Mouse (Mus musculus) forebrain, embryonic 12.5 days (tissue): ENCODE results near the gene Fuca1. TPM values are rescaled to one million over a fixed set of nuclear protein-coding genes. Genes with fewer than 3 reads are reported as not detected.

Experiments
- ATAC-seq: fragments of 200-750 bp; cut with Nextera tagmentation; 2 replicates; pipeline ENCODE4 v1.8.0; 2017; ENCODE audit warnings: moderate TSS enrichment; ENCODE audit not compliant: low FRiP score
- H3K27ac ChIP-seq: fragments of 300-500 bp; sonication (generic); 2 replicates; pipeline ENCODE4 v1.5.1; 2016; ENCODE audit warnings: mild to moderate bottlenecking
- H3K27me3 ChIP-seq: fragments of 300-500 bp; sonication (generic); 2 replicates; pipeline ENCODE4 v1.6.1; 2016; ENCODE audit warnings: mild to moderate bottlenecking
- H3K36me3 ChIP-seq: fragments of 300-500 bp; sonication (generic); replicated peaks from 2 replicates; pipeline ENCODE4 v1.6.1; 2016; ENCODE audit warnings: mild to moderate bottlenecking
- H3K4me1 ChIP-seq: fragments of 300-500 bp; sonication (generic); 2 replicates; pipeline ENCODE4 v1.6.1; 2016
- H3K4me2 ChIP-seq: fragments of 300-500 bp; sonication (generic); 2 replicates; pipeline ENCODE4 v1.6.1; 2016; ENCODE audit warnings: mild to moderate bottlenecking, moderate library complexity
- H3K4me3 ChIP-seq: fragments of 300-500 bp; sonication (generic); replicated peaks from 2 replicates; pipeline ENCODE4 v1.5.1; 2016; ENCODE audit warnings: mild to moderate bottlenecking
- H3K9ac ChIP-seq: fragments of 300-500 bp; sonication (generic); 2 replicates; pipeline ENCODE4 v1.6.1; 2016; ENCODE audit warnings: mild to moderate bottlenecking
- H3K9me3 ChIP-seq: fragments of 300-500 bp; sonication (generic); 2 replicates; pipeline ENCODE4 v1.6.1; 2016
- WGBS: fragments of 180-500 bp; shearing (Covaris S2); methylation state at CpG from one replicate; pipeline ENCODE4 v1.1.7; 2016; 5-methylcytosine and 5-hydroxymethylcytosine counted together
- polyA plus RNA-seq: library from polyadenylated mRNA; unstranded; fragments of >200 nt; fragmentation: Nextera tagmentation; extraction: Ambion mirVana; gene quantifications from 2 replicates; pipeline ENCODE4 v1.2.1, GENCODE M21; 2016

Fuca1 gene
- polyA plus RNA-seq, 1 experiment from 2014 or later = 45.0 TPM

DNA sequence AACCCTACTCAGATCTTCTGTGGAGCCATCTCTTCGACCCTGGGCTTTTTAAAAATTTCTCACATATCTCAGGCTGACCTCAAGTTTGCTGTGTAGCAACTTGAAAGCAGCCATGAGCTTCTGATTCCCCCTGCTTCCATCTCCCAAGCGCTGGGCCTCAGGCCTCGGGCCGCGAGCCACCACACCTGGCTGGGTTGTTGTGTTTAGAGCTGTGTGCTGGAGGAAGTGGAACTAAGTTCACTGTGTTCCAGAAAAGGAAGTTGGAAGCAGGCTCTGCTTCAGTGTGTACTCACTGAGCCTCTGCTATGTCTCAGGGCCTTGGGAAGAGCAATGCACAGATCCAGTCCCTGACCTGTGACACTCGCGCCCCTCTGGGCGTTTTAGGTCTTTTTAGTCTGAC, 27.6 kb downstream of the Fuca1 start:
- Histone ChIP-seq H3K27me3 (no peaks in the 10 kb centered on the region), H3K36me3 (peaks cover 18% of the 10 kb centered on the region), H3K9me3 (no peaks in the 10 kb centered on the region), H3K4me3 (no peak overlapping the region), H3K4me2 (no peak overlapping the region), H3K4me1 (peaks cover 8% of the 10 kb centered on the region; the same call in 1 of the 2 replicates), H3K9ac (0 out of 2 replicates have a peak overlapping the region, but pooled peaks have one; percentile 17), H3K27ac (no peak overlapping the region)
- ATAC-seq = no peak
- WGBS = 95% methylated on average over 8 of the region's 8 CpGs

DNA sequence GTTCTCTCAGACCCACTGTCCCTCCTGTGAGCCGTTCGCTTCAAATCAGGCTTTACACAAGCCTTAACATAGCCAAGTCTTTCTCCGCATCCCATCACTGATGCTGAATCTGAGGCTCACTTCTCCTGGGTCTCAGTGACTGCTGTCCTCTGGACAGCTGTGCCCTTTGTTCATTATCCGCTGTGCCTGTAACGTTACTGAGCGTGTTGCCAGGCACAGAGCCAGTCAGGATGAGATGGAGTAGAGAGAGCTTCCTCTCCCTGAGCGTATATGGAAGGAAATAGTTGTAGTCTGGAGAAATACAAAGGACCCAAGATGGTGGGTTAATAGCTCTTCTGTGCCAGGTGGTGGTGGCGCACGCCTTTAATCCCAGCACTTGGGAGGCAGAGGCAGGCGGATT, 28.9 kb downstream of the Fuca1 start:
- H3K4me2 ChIP-seq = no peak overlapping the region
- no peak for ATAC-seq
- H3K9me3 ChIP-seq = no peaks in the 10 kb centered on the region
- no peaks in the 10 kb centered on the region for H3K27me3 ChIP-seq
- no peak overlapping the region for H3K4me3 ChIP-seq
- peaks cover 20% of the 10 kb centered on the region for H3K36me3 ChIP-seq
- WGBS = 87% methylated on average over 10 of the region's 10 CpGs
- H3K4me1 ChIP-seq = peaks cover 8% of the 10 kb centered on the region; the same call in 1 of the 2 replicates
- H3K9ac ChIP-seq = no peak overlapping the region
- no peak overlapping the region for H3K27ac ChIP-seq

DNA sequence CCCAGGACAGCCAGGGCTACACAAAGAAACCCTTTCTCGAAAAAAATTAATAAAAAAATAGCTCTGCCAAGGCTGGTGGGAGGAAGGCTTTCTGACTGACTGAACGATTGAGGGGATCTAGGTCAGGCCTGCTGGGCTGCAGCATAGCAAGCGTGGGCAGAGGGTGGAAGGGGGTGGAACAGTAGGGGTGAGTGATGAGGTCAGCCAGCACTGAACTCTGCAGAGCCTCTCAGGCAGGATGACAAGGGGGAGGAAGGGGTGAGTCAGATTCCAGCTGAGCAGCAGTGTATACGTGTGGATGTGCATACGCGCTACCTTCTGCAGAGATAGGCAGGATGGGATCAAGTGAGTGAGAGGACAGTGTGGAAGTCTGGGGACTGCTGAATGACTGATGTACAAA, 29.4 kb downstream of the Fuca1 start:
- Histone ChIP-seq H3K4me3 (no peak overlapping the region), H3K27ac (no peak overlapping the region), H3K27me3 (no peaks in the 10 kb centered on the region), H3K4me1 (peaks cover 8% of the 10 kb centered on the region; the same call in 1 of the 2 replicates), H3K36me3 (peaks cover 20% of the 10 kb centered on the region), H3K4me2 (no peak overlapping the region), H3K9ac (no peak overlapping the region), H3K9me3 (no peaks in the 10 kb centered on the region)
- 70% methylated on average over 6 of the region's 6 CpGs for WGBS
- ATAC-seq = no peak

DNA sequence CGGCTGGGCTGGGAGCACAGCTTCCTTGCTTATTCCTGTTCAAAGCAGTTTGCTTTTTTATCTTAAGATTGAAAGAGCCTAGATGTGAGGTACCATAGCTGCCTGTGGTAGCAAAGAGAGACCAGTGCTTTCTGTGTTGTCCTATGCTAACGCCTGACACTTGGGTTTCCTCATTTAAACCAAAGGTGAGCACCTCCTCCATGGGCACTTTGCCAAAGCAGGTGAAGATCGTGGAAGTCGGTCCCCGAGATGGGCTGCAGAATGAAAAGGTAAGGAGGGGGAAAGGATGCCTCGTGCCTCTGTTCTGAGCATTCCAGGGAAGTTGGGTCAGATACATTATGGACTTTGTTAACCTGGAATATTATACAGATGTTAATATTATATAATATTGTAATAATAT, 29.8 kb downstream of the Fuca1 start:
- no peak for ATAC-seq
- H3K9ac ChIP-seq = no peak overlapping the region
- H3K27me3 ChIP-seq = no peaks in the 10 kb centered on the region
- H3K4me1 ChIP-seq = peaks cover 8% of the 10 kb centered on the region; the same call in 1 of the 2 replicates
- H3K4me2 ChIP-seq = no peak overlapping the region
- no peaks in the 10 kb centered on the region for H3K9me3 ChIP-seq
- H3K27ac ChIP-seq = no peak overlapping the region
- WGBS = 94% methylated on average over 6 of the region's 6 CpGs
- H3K4me3 ChIP-seq = no peak overlapping the region
- H3K36me3 ChIP-seq = peaks cover 20% of the 10 kb centered on the region

DNA sequence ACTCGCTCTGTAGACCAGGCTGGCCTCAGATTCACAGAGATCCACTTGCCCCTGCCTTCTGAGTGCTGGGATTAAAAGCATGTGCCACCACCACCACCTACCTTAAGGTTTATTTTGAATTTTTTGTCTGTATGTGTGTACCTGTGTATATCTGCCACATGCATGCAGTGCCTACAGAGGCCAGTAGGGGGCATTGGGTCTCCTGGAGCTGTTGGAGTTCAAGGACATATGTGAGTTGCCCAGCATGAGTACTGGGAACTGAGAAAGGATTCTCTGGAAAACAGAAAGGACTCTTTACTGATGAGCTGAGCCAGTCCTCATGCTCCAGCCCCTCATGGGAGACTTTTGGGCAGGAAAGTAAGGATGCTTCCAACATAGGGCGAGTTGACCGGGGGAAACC, 31.0 kb downstream of the Fuca1 start:
- Histone ChIP-seq H3K9me3 (no peaks in the 10 kb centered on the region), H3K36me3 (peaks cover 28% of the 10 kb centered on the region), H3K27me3 (no peaks in the 10 kb centered on the region), H3K9ac (no peak overlapping the region), H3K4me1 (peaks cover 5% of the 10 kb centered on the region; the same call in 1 of the 2 replicates), H3K27ac (no peak overlapping the region), H3K4me3 (no peak overlapping the region), H3K4me2 (no peak overlapping the region)
- WGBS = 94% methylated on average over 3 of the region's 3 CpGs
- no peak for ATAC-seq

- Histone ChIP-seq H3K27me3 (no peaks in the 10 kb centered on the region), H3K4me2 (no peak overlapping the region), H3K27ac (no peak overlapping the region), H3K9me3 (no peaks in the 10 kb centered on the region), H3K36me3 (peaks cover 32% of the 10 kb centered on the region), H3K4me1 (no peaks in the 10 kb centered on the region), H3K4me3 (no peak overlapping the region), H3K9ac (no peak overlapping the region)
- no peak for ATAC-seq
- 91% methylated on average over 3 of the region's 3 CpGs for WGBS
Observed at GRCm38 (mm10) chr4:135953179-135953578, 32.6 kb downstream of the Fuca1 start.

DNA sequence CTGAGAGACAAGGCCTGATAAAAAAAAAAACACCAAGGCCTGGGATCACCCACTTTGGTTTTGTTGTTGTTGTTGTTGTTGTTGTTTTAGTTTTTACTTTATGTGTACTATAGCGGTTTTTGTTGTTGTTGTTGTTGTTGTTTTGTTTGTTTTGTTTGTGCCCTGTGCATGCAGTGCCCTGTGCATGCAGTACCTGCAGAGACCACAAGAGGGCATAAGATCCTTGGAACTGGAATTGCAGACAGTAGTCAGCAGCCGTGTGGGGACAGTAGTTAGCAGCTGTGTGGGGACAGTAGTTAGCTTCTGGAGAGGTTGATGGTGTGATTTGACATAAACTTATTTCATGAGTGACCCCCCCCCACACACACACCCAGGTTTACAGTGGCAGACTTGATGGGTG, 33.7 kb downstream of the Fuca1 start:
- Histone ChIP-seq H3K27me3 (no peaks in the 10 kb centered on the region), H3K4me1 (no peaks in the 10 kb centered on the region), H3K27ac (no peak overlapping the region), H3K9me3 (no peaks in the 10 kb centered on the region), H3K4me3 (no peak overlapping the region), H3K4me2 (no peak overlapping the region), H3K36me3 (peaks cover 39% of the 10 kb centered on the region), H3K9ac (no peak overlapping the region)
- 9% methylated on average over 2 of the region's 2 CpGs for WGBS
- peak; percentile 55; the same call in 1 of the 2 replicates for ATAC-seq

DNA sequence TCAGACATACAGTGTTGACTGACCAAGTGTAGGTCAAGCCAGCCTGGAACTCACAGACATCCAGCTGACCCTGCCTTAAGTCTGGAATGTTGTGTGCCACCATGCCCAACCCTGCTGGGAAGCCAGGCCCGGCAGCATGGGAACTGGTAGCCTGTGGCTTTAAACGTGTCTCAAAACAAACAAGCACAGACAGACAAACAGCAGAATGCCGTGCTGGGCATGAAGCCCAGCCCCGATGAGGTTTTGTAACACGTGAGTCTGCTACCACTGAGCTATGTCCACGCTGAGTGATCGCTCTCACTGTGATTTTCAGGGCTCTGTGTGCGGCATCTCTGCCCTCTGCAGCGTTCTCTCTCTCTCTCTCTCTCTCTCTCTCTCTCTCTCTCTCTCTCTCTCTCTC, 35.4 kb downstream of the Fuca1 start:
- H3K27me3 ChIP-seq = no peaks in the 10 kb centered on the region
- no peak for ATAC-seq
- no peak overlapping the region for H3K9ac ChIP-seq
- H3K9me3 ChIP-seq = no peaks in the 10 kb centered on the region
- H3K36me3 ChIP-seq = peaks cover 45% of the 10 kb centered on the region
- H3K4me2 ChIP-seq = no peak overlapping the region
- H3K4me3 ChIP-seq = no peak overlapping the region
- H3K27ac ChIP-seq = no peak overlapping the region
- WGBS = 91% methylated on average over 9 of the region's 9 CpGs
- no peaks in the 10 kb centered on the region for H3K4me1 ChIP-seq

GRCm38 (mm10) chr4:135958354-135958753, 37.8 kb downstream of the Fuca1 start:
- 71% methylated on average over 8 of the region's 8 CpGs for WGBS
- no peak overlapping the region for H3K9ac ChIP-seq
- no peak overlapping the region for H3K27ac ChIP-seq
- no peak for ATAC-seq
- no peak overlapping the region for H3K4me3 ChIP-seq
- peaks cover 7% of the 10 kb centered on the region for H3K4me1 ChIP-seq
- H3K36me3 ChIP-seq = peaks cover 29% of the 10 kb centered on the region
- H3K9me3 ChIP-seq = no peaks in the 10 kb centered on the region
- no peaks in the 10 kb centered on the region for H3K27me3 ChIP-seq
- no peak overlapping the region for H3K4me2 ChIP-seq

DNA sequence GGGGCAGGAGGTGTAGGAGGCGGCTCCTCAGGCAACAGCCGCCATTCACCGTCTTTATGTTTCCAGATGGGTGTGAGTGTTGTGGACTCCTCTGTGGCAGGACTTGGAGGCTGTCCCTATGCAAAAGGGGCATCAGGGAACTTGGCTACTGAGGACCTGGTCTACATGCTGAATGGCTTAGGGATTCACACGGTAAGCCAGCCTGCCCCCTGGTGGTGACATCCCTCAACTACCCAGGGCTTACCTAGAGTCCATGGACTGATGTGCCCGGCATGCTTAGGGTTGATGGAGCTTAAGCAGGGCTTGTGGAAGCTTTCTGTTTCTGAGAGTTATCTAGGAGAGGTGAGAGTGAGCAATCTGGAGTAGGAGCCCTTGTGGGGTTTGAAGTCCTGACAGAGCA, 40.2 kb downstream of the Fuca1 start:
- ATAC-seq = no peak
- WGBS = 19% methylated on average over 5 of the region's 5 CpGs
- H3K36me3 ChIP-seq = peaks cover 27% of the 10 kb centered on the region

GRCm38 (mm10) chr4:135961709-135962108, 41.2 kb downstream of the Fuca1 start:
- Histone ChIP-seq H3K27me3 (no peaks in the 10 kb centered on the region; the same call in 1 of the 2 replicates), H3K4me3 (no peak overlapping the region), H3K4me1 (peaks cover 20% of the 10 kb centered on the region), H3K9me3 (no peaks in the 10 kb centered on the region), H3K27ac (no peak overlapping the region), H3K36me3 (peaks cover 28% of the 10 kb centered on the region), H3K4me2 (no peak overlapping the region), H3K9ac (no peak overlapping the region)
- no peak for ATAC-seq
- 93% methylated on average over 5 of the region's 5 CpGs for WGBS

More for the DNA sequence above, 40.2 kb downstream of the Fuca1 start:
- no peak overlapping the region for H3K4me2 ChIP-seq
- H3K4me3 ChIP-seq = no peak overlapping the region
- no peak overlapping the region; the same call in 1 of the 2 replicates for H3K27ac ChIP-seq
- H3K27me3 ChIP-seq = no peaks in the 10 kb centered on the region; the same call in 1 of the 2 replicates
- H3K4me1 ChIP-seq = peaks cover 20% of the 10 kb centered on the region
- H3K9me3 ChIP-seq = no peaks in the 10 kb centered on the region
- no peak overlapping the region for H3K9ac ChIP-seq

DNA sequence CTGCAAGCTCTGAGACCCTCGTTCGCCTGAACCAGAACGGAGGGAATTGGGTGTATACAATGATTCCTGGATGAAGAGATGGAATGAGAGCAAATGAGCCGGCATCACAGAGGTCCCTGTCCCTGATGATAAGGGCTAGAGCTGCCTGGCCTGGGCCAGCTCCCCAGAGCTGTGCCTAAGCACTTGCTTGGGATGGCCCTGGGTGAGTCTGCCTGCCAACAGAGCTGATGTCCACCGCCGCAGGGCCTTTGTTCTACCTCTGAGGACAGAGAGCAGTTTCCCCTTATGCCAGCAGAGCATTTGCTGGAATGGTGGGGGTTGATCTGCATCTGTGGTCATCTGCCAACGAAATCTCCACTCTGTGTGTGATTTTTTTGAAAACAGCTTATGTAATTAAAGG, 41.7 kb downstream of the Fuca1 start:
- no peak overlapping the region for H3K27ac ChIP-seq
- H3K36me3 ChIP-seq = peaks cover 32% of the 10 kb centered on the region
- no peaks in the 10 kb centered on the region; the same call in 1 of the 2 replicates for H3K27me3 ChIP-seq
- H3K4me1 ChIP-seq = peaks cover 20% of the 10 kb centered on the region
- ATAC-seq = no peak
- H3K9ac ChIP-seq = no peak overlapping the region
- peak overlapping the region; percentile 94; the same call in 1 of the 2 replicates for H3K4me2 ChIP-seq
- H3K4me3 ChIP-seq = no peak overlapping the region
- no peaks in the 10 kb centered on the region for H3K9me3 ChIP-seq
- WGBS = 87% methylated on average over 7 of the region's 7 CpGs

GRCm38 (mm10) chr4:135962946-135963345, 42.4 kb downstream of the Fuca1 start:
- Histone ChIP-seq H3K9ac (peak overlapping the region; percentile 86), H3K4me2 (peak overlapping the region; percentile 94), H3K27me3 (no peaks in the 10 kb centered on the region; the same call in 1 of the 2 replicates), H3K9me3 (no peaks in the 10 kb centered on the region), H3K4me1 (peaks cover 20% of the 10 kb centered on the region), H3K36me3 (peaks cover 40% of the 10 kb centered on the region), H3K27ac (peak overlapping the region; percentile 89), H3K4me3 (peak overlapping the region; percentile 72)
- 7% methylated on average over 15 of the region's 15 CpGs for WGBS
- ATAC-seq = peak; percentile 5; the same call in 1 of the 2 replicates
